Mouse (Mus musculus): ENCODE measurements at regions not wholly inside any gene's neighbourhood (a gene's known extent, or its start where the extent isn't known, plus 50 kb on each side); places are given as distances from the start of the nearest gene placed in this dataset.

- TF ChIP-seq CTCF (IDR thresholded peaks at IDR 0.05; ENCODE audit: low read depth) (no peak), EP300 (IDR thresholded peaks at IDR 0.05; ENCODE audit: low read depth) (no peak)
Measured at GRCm38 (mm10) chr13:6306616-6306988, 241.3 kb upstream of the Pitrm1 start.
